Mouse (Mus musculus): Measurements from ENCODE around the gene Rab8a. TPM values are rescaled to one million over a fixed set of nuclear protein-coding genes. Genes with fewer than 3 reads are reported as not detected.
A peak's percentile ranks its signal among the peaks of the same experiment; 100 is the strongest.

Rab8a gene
- total and polyA plus RNA-seq, 2 experiments from 2014 or later = 33.9 to 50.8 TPM

- WGBS = 78% methylated on average over 1 of the region's 1 CpGs
- no peak for ATAC-seq (ENCODE audit: insufficient read depth, low read depth)
- no peak for TF ChIP-seq EP300 (IDR thresholded peaks at IDR 0.05; ENCODE audit: low read depth)
- no peak for TF ChIP-seq CTCF (IDR thresholded peaks at IDR 0.05; ENCODE audit: low read depth)
These were observed 39.0 kb upstream of the Rab8a start for GRCm38 (mm10) chr8:72121997-72122396.

GRCm38 (mm10) chr8:72127834-72128233 lies 33.2 kb upstream of the Rab8a start:
- 51% methylated on average over 1 of the region's 1 CpGs for WGBS
- no peak overlapping the region for H3K27ac ChIP-seq (ENCODE audit: low read depth)

More at GRCm38 (mm10) chr8:72121997-72122396, 39.0 kb upstream of the Rab8a start:
- Histone ChIP-seq H3K27me3 (ENCODE audit: control insufficient read depth, insufficient read depth, low read length) (no peaks in the 10 kb centered on the region), H3K4me2 (ENCODE audit: low read depth, low read length) (no peak overlapping the region), H3K9ac (replicated peaks; ENCODE audit: low read depth, low read length) (no peak overlapping the region), H3K4me3 (ENCODE audit: low read depth, low read length) (no peak overlapping the region), H3K9me3 (replicated peaks; ENCODE audit: control insufficient read depth, low read length) (no peaks in the 10 kb centered on the region), H3K36me3 (replicated peaks; ENCODE audit: control insufficient read depth, insufficient read depth, low read length) (no peaks in the 10 kb centered on the region), H3K4me1 (ENCODE audit: control insufficient read depth, insufficient read depth) (no peaks in the 10 kb centered on the region), H3K27ac (ENCODE audit: low read depth) (no peak overlapping the region)
- DNase-seq (ENCODE audit: low spot score) = no peak

DNA sequence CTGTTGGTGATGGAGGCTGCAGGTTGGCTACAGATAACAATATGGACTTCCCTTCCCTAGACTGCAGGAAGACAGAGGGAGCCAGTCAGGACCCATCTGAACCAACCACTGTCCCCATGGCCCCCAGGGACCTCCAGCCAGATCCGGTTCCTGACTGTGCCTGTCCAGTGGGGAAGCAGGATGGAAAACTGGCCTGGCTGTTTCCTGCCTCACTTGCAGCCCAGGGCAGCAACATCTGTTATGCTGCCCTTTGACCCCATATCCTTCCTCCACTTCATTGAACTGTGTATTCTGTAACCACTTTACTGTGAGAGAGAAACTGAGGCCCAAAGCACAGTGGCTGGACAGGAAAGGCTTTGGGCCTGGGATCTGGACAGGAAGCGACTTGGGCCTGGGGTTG lies 29.7 kb upstream of the Rab8a start:
- Histone ChIP-seq H3K4me2 (ENCODE audit: low read depth, low read length) (no peak overlapping the region), H3K27ac (ENCODE audit: low read depth) (peak overlapping the region; percentile 62), H3K27me3 (ENCODE audit: control insufficient read depth, insufficient read depth, low read length) (no peaks in the 10 kb centered on the region), H3K4me3 (ENCODE audit: low read depth, low read length) (no peak overlapping the region), H3K9me3 (replicated peaks; ENCODE audit: control insufficient read depth, low read length) (no peaks in the 10 kb centered on the region), H3K9ac (replicated peaks; ENCODE audit: low read depth, low read length) (no peak overlapping the region), H3K36me3 (replicated peaks; ENCODE audit: control insufficient read depth, insufficient read depth, low read length) (no peaks in the 10 kb centered on the region), H3K4me1 (ENCODE audit: control insufficient read depth, insufficient read depth) (peaks cover 9% of the 10 kb centered on the region)
- no peak for DNase-seq (ENCODE audit: low spot score)
- no peak; the same call in 1 of the 2 replicates for ATAC-seq (ENCODE audit: insufficient read depth, low read depth)
- 77% methylated on average over 2 of the region's 2 CpGs for WGBS
- no peak for TF ChIP-seq CTCF (IDR thresholded peaks at IDR 0.05; ENCODE audit: low read depth)
- no peak for TF ChIP-seq EP300 (IDR thresholded peaks at IDR 0.05; ENCODE audit: low read depth)

More at GRCm38 (mm10) chr8:72127834-72128233, 33.2 kb upstream of the Rab8a start:
- no peak for DNase-seq (ENCODE audit: low spot score)
- no peaks in the 10 kb centered on the region for H3K9me3 ChIP-seq (replicated peaks; ENCODE audit: control insufficient read depth, low read length)
- no peak overlapping the region for H3K4me2 ChIP-seq (ENCODE audit: low read depth, low read length)
- no peaks in the 10 kb centered on the region for H3K27me3 ChIP-seq (ENCODE audit: control insufficient read depth, insufficient read depth, low read length)
- H3K9ac ChIP-seq (replicated peaks; ENCODE audit: low read depth, low read length) = no peak overlapping the region
- no peak overlapping the region for H3K4me3 ChIP-seq (ENCODE audit: low read depth, low read length)
- TF ChIP-seq EP300 (IDR thresholded peaks at IDR 0.05; ENCODE audit: low read depth) (no peak), CTCF (IDR thresholded peaks at IDR 0.05; ENCODE audit: low read depth) (no peak)
- no peak for ATAC-seq (ENCODE audit: insufficient read depth, low read depth)
- H3K4me1 ChIP-seq (ENCODE audit: control insufficient read depth, insufficient read depth) = peaks cover under 1% of the 10 kb centered on the region
- no peaks in the 10 kb centered on the region for H3K36me3 ChIP-seq (replicated peaks; ENCODE audit: control insufficient read depth, insufficient read depth, low read length)

DNA sequence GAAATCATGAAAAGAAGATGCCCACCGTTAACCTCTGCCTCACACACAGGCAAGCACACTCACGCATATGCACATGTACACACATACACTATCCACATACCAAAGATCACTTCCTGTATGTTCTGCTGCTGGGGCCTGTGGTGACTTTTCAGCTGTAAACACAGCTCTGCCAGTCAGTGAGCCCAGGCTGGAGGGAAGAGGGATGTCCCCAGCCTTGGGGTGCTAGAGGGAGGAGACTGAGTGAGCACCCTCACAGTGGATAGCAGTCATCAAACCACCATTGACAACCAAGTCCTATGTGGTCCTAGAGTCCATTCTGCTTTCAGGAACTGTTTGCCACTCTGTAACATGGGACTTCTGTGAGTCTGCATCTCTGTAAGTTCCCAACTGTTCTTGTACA lies 29.1 kb upstream of the Rab8a start:
- H3K4me3 ChIP-seq (ENCODE audit: low read depth, low read length) = no peak overlapping the region
- no peaks in the 10 kb centered on the region for H3K9me3 ChIP-seq (replicated peaks; ENCODE audit: control insufficient read depth, low read length)
- no peaks in the 10 kb centered on the region for H3K27me3 ChIP-seq (ENCODE audit: control insufficient read depth, insufficient read depth, low read length)
- ATAC-seq (ENCODE audit: insufficient read depth, low read depth) (no peak), DNase-seq (ENCODE audit: low spot score) (no peak)
- TF ChIP-seq CTCF (IDR thresholded peaks at IDR 0.05; ENCODE audit: low read depth) (no peak), EP300 (IDR thresholded peaks at IDR 0.05; ENCODE audit: low read depth) (no peak)
- peak overlapping the region; percentile 62 for H3K27ac ChIP-seq (ENCODE audit: low read depth)
- no peak overlapping the region for H3K4me2 ChIP-seq (ENCODE audit: low read depth, low read length)
- H3K9ac ChIP-seq (replicated peaks; ENCODE audit: low read depth, low read length) = no peak overlapping the region
- peaks cover 9% of the 10 kb centered on the region for H3K4me1 ChIP-seq (ENCODE audit: control insufficient read depth, insufficient read depth)
- no peaks in the 10 kb centered on the region for H3K36me3 ChIP-seq (replicated peaks; ENCODE audit: control insufficient read depth, insufficient read depth, low read length)
- 77% methylated on average over 2 of the region's 2 CpGs for WGBS

DNA sequence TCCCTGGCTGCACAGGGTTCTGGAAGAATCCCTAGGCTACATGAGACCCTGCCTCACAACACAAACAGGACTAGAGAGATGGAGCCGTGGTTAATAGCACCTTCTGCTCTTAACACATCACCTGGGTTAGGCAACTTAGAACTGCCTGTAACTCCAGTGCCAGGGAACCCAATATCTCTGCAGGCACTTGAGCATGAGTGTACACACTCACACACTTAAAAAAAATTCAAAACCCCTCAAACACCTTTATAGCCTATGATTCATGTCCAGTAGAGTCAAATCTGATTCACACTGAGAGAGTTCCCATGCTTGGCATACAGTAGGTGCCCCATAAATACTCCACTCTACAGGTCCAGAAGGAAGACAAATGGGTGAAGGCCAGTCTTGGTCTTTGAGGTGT lies 28.6 kb upstream of the Rab8a start:
- Histone ChIP-seq H3K9ac (replicated peaks; ENCODE audit: low read depth, low read length) (no peak overlapping the region), H3K4me3 (ENCODE audit: low read depth, low read length) (no peak overlapping the region), H3K9me3 (replicated peaks; ENCODE audit: control insufficient read depth, low read length) (no peaks in the 10 kb centered on the region), H3K27me3 (ENCODE audit: control insufficient read depth, insufficient read depth, low read length) (no peaks in the 10 kb centered on the region), H3K4me2 (ENCODE audit: low read depth, low read length) (no peak overlapping the region), H3K4me1 (ENCODE audit: control insufficient read depth, insufficient read depth) (peaks cover 9% of the 10 kb centered on the region), H3K36me3 (replicated peaks; ENCODE audit: control insufficient read depth, insufficient read depth, low read length) (no peaks in the 10 kb centered on the region), H3K27ac (ENCODE audit: low read depth) (0 out of 2 replicates have a peak overlapping the region, but pooled peaks have one; percentile 54)
- DNase-seq (ENCODE audit: low spot score) = no peak
- WGBS = 85% methylated on average over 1 of the region's 1 CpGs
- no peak for ATAC-seq (ENCODE audit: insufficient read depth, low read depth)
- TF ChIP-seq CTCF (IDR thresholded peaks at IDR 0.05; ENCODE audit: low read depth) (no peak), EP300 (IDR thresholded peaks at IDR 0.05; ENCODE audit: low read depth) (no peak)

GRCm38 (mm10) chr8:72132891-72133290 lies 28.1 kb upstream of the Rab8a start:
- H3K27ac ChIP-seq (ENCODE audit: low read depth) = peak overlapping the region; percentile 54
- TF ChIP-seq CTCF (IDR thresholded peaks at IDR 0.05; ENCODE audit: low read depth) (no peak), EP300 (IDR thresholded peaks at IDR 0.05; ENCODE audit: low read depth) (no peak)
- no peaks in the 10 kb centered on the region for H3K9me3 ChIP-seq (replicated peaks; ENCODE audit: control insufficient read depth, low read length)
- 29% methylated on average over 1 of the region's 1 CpGs for WGBS
- no peaks in the 10 kb centered on the region for H3K27me3 ChIP-seq (ENCODE audit: control insufficient read depth, insufficient read depth, low read length)
- ATAC-seq (ENCODE audit: insufficient read depth, low read depth) (no peak), DNase-seq (ENCODE audit: low spot score) (no peak)
- no peaks in the 10 kb centered on the region for H3K36me3 ChIP-seq (replicated peaks; ENCODE audit: control insufficient read depth, insufficient read depth, low read length)
- peaks cover 9% of the 10 kb centered on the region for H3K4me1 ChIP-seq (ENCODE audit: control insufficient read depth, insufficient read depth)
- no peak overlapping the region for H3K4me2 ChIP-seq (ENCODE audit: low read depth, low read length)
- no peak overlapping the region for H3K4me3 ChIP-seq (ENCODE audit: low read depth, low read length)
- no peak overlapping the region for H3K9ac ChIP-seq (replicated peaks; ENCODE audit: low read depth, low read length)

Data from heart, postnatal 0 days (tissue).